Mouse (Mus musculus): ENCODE data around the gene Catsper4.

DNA sequence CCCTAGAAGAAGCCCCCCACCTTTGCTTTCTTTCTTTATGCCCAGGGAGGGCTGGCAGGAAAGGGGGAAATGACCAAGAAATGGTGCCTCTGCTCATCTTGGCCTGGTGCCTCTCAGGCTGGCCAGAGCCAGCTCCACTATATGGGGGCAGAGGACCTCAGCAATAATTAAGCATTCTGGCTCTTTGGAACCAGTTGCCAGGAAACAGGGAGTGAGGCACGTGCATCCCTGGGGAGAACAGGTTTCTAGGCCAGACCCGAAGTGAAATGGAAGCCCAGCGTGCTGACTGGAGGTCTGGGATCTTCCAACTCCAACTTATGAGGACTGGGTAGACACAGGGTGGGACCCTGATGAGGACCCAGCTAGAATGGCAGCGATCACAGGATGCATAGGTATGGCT is 19.1 kb upstream of the Catsper4 start:
- TF ChIP-seq CTCF (IDR thresholded peaks at IDR 0.05; ENCODE audit: low read depth) (no peak), EP300 (IDR thresholded peaks at IDR 0.05; ENCODE audit: low read depth) (no peak)

All from liver, embryonic 14.5 days (tissue).